Mouse (Mus musculus): ENCODE data around the gene Smok2a. TPM values are rescaled to one million over a fixed set of nuclear protein-coding genes. Genes with fewer than 3 reads are reported as not detected.
A peak's percentile ranks its signal among the peaks of the same experiment; 100 is the strongest.
"Not testable (repeated sequence)": the region's sequence is repeated elsewhere in the genome, so short reads cannot be mapped to it uniquely, and the experiment has no call there.

Gene Smok2a
- polyA plus RNA-seq (2015; fragmentation: Nextera tagmentation; extraction: Ambion mirVana): not detected in 2 replicates

DNA sequence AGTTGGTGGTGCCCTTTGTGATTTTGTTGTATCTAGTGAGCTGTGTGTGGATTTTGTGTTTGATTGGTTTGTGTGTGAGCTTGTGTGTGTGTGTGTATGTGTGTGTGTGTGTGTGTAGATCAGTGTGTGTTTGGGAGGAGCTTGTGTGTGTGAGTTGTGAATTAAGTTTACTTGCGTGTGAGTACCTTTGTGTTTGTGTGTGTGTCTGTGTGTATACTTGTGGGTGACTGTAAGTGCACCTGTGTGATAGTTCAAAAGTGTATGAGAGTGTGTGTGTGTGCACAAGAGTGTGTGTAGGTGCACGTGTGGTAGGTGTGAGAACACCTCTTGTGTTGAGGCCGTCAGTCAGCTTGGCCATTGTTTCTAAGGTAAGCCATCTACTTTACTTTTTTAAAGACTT is at the start of gene Smok2a:
Gene Smok2a (plus strand): TSS at position 301 of the 400 bp plus-strand sequence.
- Histone ChIP-seq H3K4me1 (ENCODE audit: insufficient read depth, low read depth, low read length) (no peaks in the 10 kb centered on the region), H3K27me3 (replicated peaks; ENCODE audit: insufficient read depth, low read length) (no peaks in the 10 kb centered on the region), H3K4me2 (replicated peaks; ENCODE audit: low read depth, low read length) (no peak within 1 kb of the TSS), H3K36me3 (ENCODE audit: insufficient read depth, low read length) (no peaks in the 10 kb centered on the region), H3K4me3 (ENCODE audit: low read depth, low read length) (no peak within 1 kb of the TSS), H3K9me3 (ENCODE audit: low read length) (peaks cover 41% of the 10 kb centered on the region), H3K9ac (replicated peaks; ENCODE audit: low read depth) (no peak within 1 kb of the TSS), H3K27ac (ENCODE audit: low read length) (no peak within 1 kb of the TSS)
- no peak for DNase-seq (ENCODE audit: low spot score)
- 79% methylated on average over 3 of the region's 3 CpGs for WGBS
- TF ChIP-seq EP300 (IDR thresholded peaks at IDR 0.05): no peak
- no peak for TF ChIP-seq CTCF (IDR thresholded peaks at IDR 0.05)
- no peak for ATAC-seq

DNA sequence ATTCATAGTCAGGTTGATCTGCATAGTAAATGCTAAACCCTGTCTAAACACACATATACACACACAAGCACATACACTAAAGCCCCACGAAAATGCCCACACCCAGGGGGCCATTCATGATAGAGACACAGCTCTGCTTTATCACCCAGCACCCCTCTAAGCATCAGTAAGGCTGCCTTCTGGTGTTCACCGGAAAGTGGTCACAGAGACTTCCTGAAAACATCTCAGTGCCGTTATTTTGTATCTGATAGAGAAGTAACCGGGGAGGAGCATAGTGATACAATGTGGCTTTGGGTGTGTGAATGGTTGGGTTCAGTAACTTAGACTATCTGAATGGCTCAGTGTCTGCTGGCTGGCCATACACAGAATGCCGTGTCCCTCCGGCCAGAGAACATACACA is 47.4 kb upstream of the Smok2a start:
- H3K4me1 ChIP-seq (ENCODE audit: insufficient read depth, low read depth, low read length); H3K4me2 ChIP-seq (replicated peaks; ENCODE audit: low read depth, low read length); ATAC-seq; H3K36me3 ChIP-seq (ENCODE audit: insufficient read depth, low read length); H3K9me3 ChIP-seq (ENCODE audit: low read length); DNase-seq (ENCODE audit: low spot score); H3K27ac ChIP-seq (ENCODE audit: low read length); H3K27me3 ChIP-seq (replicated peaks; ENCODE audit: insufficient read depth, low read length); H3K9ac ChIP-seq (replicated peaks; ENCODE audit: low read depth); H3K4me3 ChIP-seq (ENCODE audit: low read depth, low read length): not testable (repeated sequence)
- 83% methylated on average over 6 of the region's 6 CpGs for WGBS

- ATAC-seq; H3K9ac ChIP-seq (replicated peaks; ENCODE audit: low read depth); H3K4me1 ChIP-seq (ENCODE audit: insufficient read depth, low read depth, low read length); H3K27me3 ChIP-seq (replicated peaks; ENCODE audit: insufficient read depth, low read length); H3K36me3 ChIP-seq (ENCODE audit: insufficient read depth, low read length); H3K27ac ChIP-seq (ENCODE audit: low read length); DNase-seq (ENCODE audit: low spot score); H3K4me2 ChIP-seq (replicated peaks; ENCODE audit: low read depth, low read length); H3K9me3 ChIP-seq (ENCODE audit: low read length); H3K4me3 ChIP-seq (ENCODE audit: low read depth, low read length): not testable (repeated sequence)
- WGBS: 33% methylated on average over 1 of the region's 3 CpGs
Observed at GRCm38 (mm10) chr17:13174029-13174428, 47.0 kb upstream of the Smok2a start.

- H3K4me2 ChIP-seq (replicated peaks; ENCODE audit: low read depth, low read length); DNase-seq (ENCODE audit: low spot score); ATAC-seq; H3K27me3 ChIP-seq (replicated peaks; ENCODE audit: insufficient read depth, low read length); H3K9me3 ChIP-seq (ENCODE audit: low read length); H3K36me3 ChIP-seq (ENCODE audit: insufficient read depth, low read length); H3K27ac ChIP-seq (ENCODE audit: low read length); H3K9ac ChIP-seq (replicated peaks; ENCODE audit: low read depth); H3K4me3 ChIP-seq (ENCODE audit: low read depth, low read length); H3K4me1 ChIP-seq (ENCODE audit: insufficient read depth, low read depth, low read length): not testable (repeated sequence)
- WGBS: no CpG with 5 or more reads among the region's 1 CpGs
Observed at GRCm38 (mm10) chr17:13175609-13176008, 45.4 kb upstream of the Smok2a start.

- H3K36me3 ChIP-seq (ENCODE audit: insufficient read depth, low read length); H3K4me2 ChIP-seq (replicated peaks; ENCODE audit: low read depth, low read length); H3K9ac ChIP-seq (replicated peaks; ENCODE audit: low read depth); H3K9me3 ChIP-seq (ENCODE audit: low read length); H3K4me1 ChIP-seq (ENCODE audit: insufficient read depth, low read depth, low read length); H3K4me3 ChIP-seq (ENCODE audit: low read depth, low read length); ATAC-seq; H3K27me3 ChIP-seq (replicated peaks; ENCODE audit: insufficient read depth, low read length); DNase-seq (ENCODE audit: low spot score); H3K27ac ChIP-seq (ENCODE audit: low read length): not testable (repeated sequence)
- WGBS: 55% methylated on average over 1 of the region's 1 CpGs
Observed at GRCm38 (mm10) chr17:13177796-13178195, 43.2 kb upstream of the Smok2a start.

DNA sequence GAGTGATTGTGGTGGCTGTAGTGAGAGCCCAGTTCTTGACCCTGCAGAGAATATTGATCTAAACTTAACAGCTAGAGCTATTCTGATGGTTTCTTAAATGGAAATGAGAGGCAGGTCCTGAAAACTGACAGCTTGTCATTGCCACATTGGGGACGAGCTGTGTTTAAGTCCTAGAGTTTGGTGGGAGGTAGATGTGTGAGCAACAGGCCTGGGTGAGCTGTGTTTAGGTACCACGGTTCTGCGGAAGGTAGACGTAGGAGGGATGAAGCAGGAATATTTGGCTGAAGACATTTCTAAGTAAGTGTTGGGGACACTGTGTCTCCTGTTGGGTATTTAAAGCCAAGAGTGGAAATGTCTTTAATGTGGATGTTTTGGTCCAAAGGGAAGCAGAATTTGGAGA is 42.0 kb upstream of the Smok2a start:
- 73% methylated on average over 4 of the region's 4 CpGs for WGBS
- ATAC-seq; H3K27me3 ChIP-seq (replicated peaks; ENCODE audit: insufficient read depth, low read length); H3K9me3 ChIP-seq (ENCODE audit: low read length); H3K36me3 ChIP-seq (ENCODE audit: insufficient read depth, low read length); H3K4me1 ChIP-seq (ENCODE audit: insufficient read depth, low read depth, low read length); H3K27ac ChIP-seq (ENCODE audit: low read length); H3K4me3 ChIP-seq (ENCODE audit: low read depth, low read length); H3K4me2 ChIP-seq (replicated peaks; ENCODE audit: low read depth, low read length); DNase-seq (ENCODE audit: low spot score); H3K9ac ChIP-seq (replicated peaks; ENCODE audit: low read depth): not testable (repeated sequence)

GRCm38 (mm10) chr17:13180491-13180890 is 40.5 kb upstream of the Smok2a start:
- not testable (repeated sequence) for H3K27ac ChIP-seq (ENCODE audit: low read length); H3K4me2 ChIP-seq (replicated peaks; ENCODE audit: low read depth, low read length); H3K4me1 ChIP-seq (ENCODE audit: insufficient read depth, low read depth, low read length); H3K9me3 ChIP-seq (ENCODE audit: low read length); H3K9ac ChIP-seq (replicated peaks; ENCODE audit: low read depth); H3K36me3 ChIP-seq (ENCODE audit: insufficient read depth, low read length); DNase-seq (ENCODE audit: low spot score); ATAC-seq; H3K27me3 ChIP-seq (replicated peaks; ENCODE audit: insufficient read depth, low read length); H3K4me3 ChIP-seq (ENCODE audit: low read depth, low read length)
- WGBS: 89% methylated on average over 5 of the region's 5 CpGs

DNA sequence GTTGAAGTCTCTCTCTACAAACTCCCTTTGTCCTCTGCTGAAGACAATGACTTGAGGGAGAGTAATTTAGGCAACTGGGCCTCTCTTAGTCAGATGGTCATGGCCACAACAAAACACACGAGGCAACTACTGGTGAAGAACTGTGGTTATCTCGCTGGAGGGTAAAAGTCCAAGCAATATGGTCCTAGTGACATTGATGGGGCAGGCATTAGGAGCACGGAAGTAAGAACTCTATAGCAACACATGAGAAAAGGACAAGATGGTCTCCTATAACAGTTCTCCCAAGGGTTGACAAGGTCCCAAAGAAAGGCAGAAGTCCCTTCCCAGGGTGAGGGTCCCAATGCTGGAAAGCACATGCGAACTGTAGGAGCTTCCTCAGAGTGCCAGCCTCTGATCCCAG is 38.3 kb upstream of the Smok2a start:
- H3K4me1 ChIP-seq (ENCODE audit: insufficient read depth, low read depth, low read length); H3K4me3 ChIP-seq (ENCODE audit: low read depth, low read length); ATAC-seq; DNase-seq (ENCODE audit: low spot score); H3K27ac ChIP-seq (ENCODE audit: low read length); H3K9me3 ChIP-seq (ENCODE audit: low read length); H3K36me3 ChIP-seq (ENCODE audit: insufficient read depth, low read length); H3K9ac ChIP-seq (replicated peaks; ENCODE audit: low read depth); H3K4me2 ChIP-seq (replicated peaks; ENCODE audit: low read depth, low read length); H3K27me3 ChIP-seq (replicated peaks; ENCODE audit: insufficient read depth, low read length): not testable (repeated sequence)
- 53% methylated on average over 2 of the region's 4 CpGs for WGBS

DNA sequence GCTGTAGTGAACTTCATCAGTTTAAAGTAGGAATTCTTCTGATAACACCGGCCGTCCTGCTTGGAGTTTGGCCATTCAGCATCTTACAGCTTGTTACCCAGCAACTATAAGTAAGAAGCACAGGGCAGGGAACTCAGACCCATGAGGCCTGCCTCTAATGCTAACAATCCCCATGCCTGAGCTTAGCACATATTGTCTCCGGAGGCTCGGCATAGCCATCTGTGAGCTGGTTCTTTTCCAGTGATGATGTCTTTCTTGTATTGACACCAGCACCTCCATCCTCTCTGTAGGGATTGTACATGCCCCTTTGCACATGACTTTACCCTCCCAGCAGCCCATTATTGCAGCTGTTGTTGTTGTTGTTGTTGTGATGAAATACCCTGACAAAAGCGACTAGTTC is 36.5 kb upstream of the Smok2a start:
- H3K27me3 ChIP-seq (replicated peaks; ENCODE audit: insufficient read depth, low read length); H3K4me1 ChIP-seq (ENCODE audit: insufficient read depth, low read depth, low read length); H3K27ac ChIP-seq (ENCODE audit: low read length); H3K4me3 ChIP-seq (ENCODE audit: low read depth, low read length); H3K9ac ChIP-seq (replicated peaks; ENCODE audit: low read depth); H3K9me3 ChIP-seq (ENCODE audit: low read length); H3K4me2 ChIP-seq (replicated peaks; ENCODE audit: low read depth, low read length); H3K36me3 ChIP-seq (ENCODE audit: insufficient read depth, low read length); DNase-seq (ENCODE audit: low spot score): not testable (repeated sequence)
- WGBS: 86% methylated on average over 4 of the region's 5 CpGs
- 0 out of 2 replicates have a peak, but pooled peaks have one; percentile 1 for ATAC-seq

DNA sequence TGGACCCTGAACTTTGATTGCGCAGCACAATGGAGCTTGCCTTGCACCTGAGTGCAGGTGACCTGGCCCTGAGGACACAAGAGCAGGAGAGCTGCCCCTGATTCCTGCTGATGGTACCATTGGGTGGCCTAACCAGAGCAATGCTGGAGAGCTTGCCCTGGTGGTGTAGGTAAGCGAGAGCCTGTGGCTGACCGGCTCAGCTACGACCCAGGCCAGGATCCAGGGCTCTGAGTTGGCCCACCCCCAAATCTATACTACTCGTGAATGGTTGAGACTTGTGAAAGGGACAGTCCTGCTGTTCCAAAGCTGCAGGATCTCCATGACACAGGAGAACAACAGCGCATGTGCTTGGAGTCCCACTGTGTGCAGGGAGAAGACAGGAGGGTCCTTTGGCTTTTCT is 34.4 kb upstream of the Smok2a start:
- H3K36me3 ChIP-seq (ENCODE audit: insufficient read depth, low read length); H3K27ac ChIP-seq (ENCODE audit: low read length); H3K9ac ChIP-seq (replicated peaks; ENCODE audit: low read depth); H3K4me1 ChIP-seq (ENCODE audit: insufficient read depth, low read depth, low read length); ATAC-seq; H3K27me3 ChIP-seq (replicated peaks; ENCODE audit: insufficient read depth, low read length); H3K9me3 ChIP-seq (ENCODE audit: low read length); H3K4me2 ChIP-seq (replicated peaks; ENCODE audit: low read depth, low read length); H3K4me3 ChIP-seq (ENCODE audit: low read depth, low read length); DNase-seq (ENCODE audit: low spot score): not testable (repeated sequence)
- WGBS: 77% methylated on average over 6 of the region's 6 CpGs
